Mouse (Mus musculus) liver, embryonic 12.5 days (tissue): ENCODE measurements at regions not wholly inside any gene's neighbourhood (a gene's known extent, or its start where the extent isn't known, plus 50 kb on each side); places are given as distances from the start of the nearest gene placed in this dataset.
A peak's percentile ranks its signal among the peaks of the same experiment; 100 is the strongest.

Experiments
- ATAC-seq: fragments of 200-750 bp; cut with Nextera tagmentation; 2 replicates; pipeline ENCODE4 v1.8.0; 2017; ENCODE audit warnings: moderate number of reproducible peaks, mild to moderate bottlenecking, moderate library complexity
- H3K27ac ChIP-seq: fragments of 300-500 bp; sonication (generic); 2 replicates; pipeline ENCODE4 v1.5.1; 2016; ENCODE audit warnings: mild to moderate bottlenecking
- H3K27me3 ChIP-seq: fragments of 300-500 bp; sonication (generic); replicated peaks from 2 replicates; pipeline ENCODE4 v1.6.1; 2016; ENCODE audit warnings: mild to moderate bottlenecking, moderate library complexity
- H3K36me3 ChIP-seq: fragments of 300-500 bp; sonication (generic); 2 replicates; pipeline ENCODE4 v1.6.1; 2016; ENCODE audit warnings: mild to moderate bottlenecking, moderate library complexity
- H3K4me1 ChIP-seq: fragments of 300-500 bp; sonication (generic); 2 replicates; pipeline ENCODE4 v1.6.1; 2016
- H3K4me2 ChIP-seq: fragments of 300-500 bp; sonication (generic); 2 replicates; pipeline ENCODE4 v1.6.1; 2016; ENCODE audit warnings: mild to moderate bottlenecking, moderate library complexity
- H3K4me3 ChIP-seq: fragments of 300-500 bp; sonication (generic); 2 replicates; pipeline ENCODE4 v1.5.1; 2016; ENCODE audit warnings: mild to moderate bottlenecking, moderate library complexity
- H3K9ac ChIP-seq: fragments of 300-500 bp; sonication (generic); 2 replicates; pipeline ENCODE4 v1.6.1; 2016; ENCODE audit warnings: mild to moderate bottlenecking, moderate library complexity
- H3K9me3 ChIP-seq: fragments of 300-500 bp; sonication (generic); replicated peaks from 2 replicates; pipeline ENCODE4 v1.6.1; 2016; ENCODE audit warnings: mild to moderate bottlenecking, moderate library complexity
- WGBS: fragments of 180-500 bp; shearing (Covaris S2); methylation state at CpG from one replicate; pipeline ENCODE4 v1.1.7; 2016; ENCODE audit not compliant: insufficient replicate concordance; 5-methylcytosine and 5-hydroxymethylcytosine counted together

DNA sequence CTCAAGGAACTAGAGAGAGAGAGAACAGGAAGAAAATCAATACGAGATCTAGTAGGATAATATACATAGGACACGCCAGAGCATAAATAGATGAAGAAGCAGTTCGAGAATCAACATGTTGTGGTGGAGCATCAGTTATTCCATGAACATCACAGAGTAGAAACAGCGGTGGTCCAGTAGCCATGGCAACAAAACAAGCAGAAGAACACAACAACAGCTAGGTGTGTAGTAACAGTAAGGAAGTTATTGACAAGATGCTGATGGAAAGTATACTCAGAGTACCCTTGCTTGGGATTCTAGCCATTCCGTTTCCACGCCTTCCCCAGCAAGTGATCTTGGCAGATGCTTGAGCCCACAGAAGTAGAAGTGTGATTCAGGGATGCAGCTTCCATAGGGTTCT lies 317.3 kb upstream of the Klf3 start:
- peaks cover 10% of the 10 kb centered on the region for H3K4me1 ChIP-seq
- H3K4me3 ChIP-seq = no peak overlapping the region
- no peak overlapping the region for H3K9ac ChIP-seq
- no peaks in the 10 kb centered on the region for H3K9me3 ChIP-seq
- H3K36me3 ChIP-seq = no peaks in the 10 kb centered on the region
- no peak for ATAC-seq
- H3K4me2 ChIP-seq = no peak overlapping the region
- 77% methylated on average over 6 of the region's 6 CpGs for whole genome bisulfite sequencing
- H3K27ac ChIP-seq = no peak overlapping the region
- no peaks in the 10 kb centered on the region; the same call in 1 of the 2 replicates for H3K27me3 ChIP-seq

DNA sequence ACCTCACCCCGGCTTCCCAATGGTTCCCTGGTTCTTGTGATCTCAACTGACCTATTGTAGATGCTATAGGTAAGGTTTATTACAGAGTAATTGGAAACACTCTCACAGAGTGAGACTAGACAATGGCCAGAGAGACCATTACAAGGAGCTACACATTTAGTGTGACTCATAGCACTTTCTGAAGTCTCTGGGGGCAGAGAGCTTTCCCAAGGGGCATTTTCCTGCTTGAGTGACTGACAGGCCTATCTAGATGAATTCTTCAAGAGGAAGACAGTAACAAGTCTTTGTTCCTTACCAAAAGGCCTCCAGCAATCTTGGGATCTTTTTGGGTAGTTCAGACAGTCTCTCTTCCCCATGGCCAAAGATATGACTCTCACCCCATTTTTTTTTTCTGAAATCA lies 316.4 kb upstream of the Klf3 start:
- Histone ChIP-seq H3K4me2 (no peak overlapping the region), H3K27ac (no peak overlapping the region), H3K36me3 (no peaks in the 10 kb centered on the region), H3K4me1 (peaks cover 10% of the 10 kb centered on the region), H3K9me3 (no peaks in the 10 kb centered on the region), H3K4me3 (no peak overlapping the region), H3K27me3 (no peaks in the 10 kb centered on the region; the same call in 1 of the 2 replicates), H3K9ac (no peak overlapping the region)
- 67% methylated on average over 1 of the region's 1 CpGs for WGBS
- ATAC-seq = no peak

DNA sequence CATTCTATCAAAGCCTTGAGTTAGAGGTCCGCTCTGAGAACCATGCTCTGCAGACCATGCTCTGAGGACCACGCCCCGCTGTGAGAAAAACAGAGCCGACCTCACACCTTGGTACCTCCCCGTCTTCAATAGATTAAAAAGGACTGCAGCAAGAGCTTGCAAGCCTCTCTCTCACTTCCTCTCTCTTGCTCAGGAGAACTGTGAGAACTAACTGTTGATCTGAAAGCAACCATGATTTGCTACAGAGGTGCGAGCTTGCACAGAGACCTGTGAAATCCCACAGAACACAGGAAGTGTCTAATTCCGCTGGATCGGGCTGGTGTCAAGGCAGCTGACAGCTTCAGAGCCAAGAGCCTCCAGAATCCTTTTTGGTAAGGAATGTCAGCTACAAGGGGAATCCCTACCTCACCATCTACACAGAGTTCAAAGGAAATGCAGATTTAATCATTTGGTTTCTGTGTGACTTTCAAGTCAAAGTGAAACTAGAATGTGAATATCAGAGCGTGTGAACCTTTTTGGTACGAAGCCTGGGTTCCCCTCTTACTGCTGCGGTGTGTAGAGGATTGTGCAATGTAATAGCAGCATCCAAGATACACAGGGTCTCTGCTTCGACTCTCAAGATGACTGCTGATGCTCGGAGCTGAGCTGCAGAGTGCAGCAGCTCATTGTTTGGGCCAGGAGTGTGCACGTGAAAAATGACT lies 315.3 kb upstream of the Klf3 start:
- Histone ChIP-seq H3K9me3 (no peaks in the 10 kb centered on the region), H3K4me3 (peak overlapping the region; percentile 30), H3K27ac (no peak overlapping the region), H3K9ac (peak overlapping the region; percentile 5; the same call in 1 of the 2 replicates), H3K4me1 (peaks cover 10% of the 10 kb centered on the region), H3K4me2 (peak overlapping the region; percentile 63), H3K36me3 (no peaks in the 10 kb centered on the region), H3K27me3 (no peaks in the 10 kb centered on the region; the same call in 1 of the 2 replicates)
- ATAC-seq = no peak
- WGBS = 39% methylated on average over 14 of the region's 14 CpGs

DNA sequence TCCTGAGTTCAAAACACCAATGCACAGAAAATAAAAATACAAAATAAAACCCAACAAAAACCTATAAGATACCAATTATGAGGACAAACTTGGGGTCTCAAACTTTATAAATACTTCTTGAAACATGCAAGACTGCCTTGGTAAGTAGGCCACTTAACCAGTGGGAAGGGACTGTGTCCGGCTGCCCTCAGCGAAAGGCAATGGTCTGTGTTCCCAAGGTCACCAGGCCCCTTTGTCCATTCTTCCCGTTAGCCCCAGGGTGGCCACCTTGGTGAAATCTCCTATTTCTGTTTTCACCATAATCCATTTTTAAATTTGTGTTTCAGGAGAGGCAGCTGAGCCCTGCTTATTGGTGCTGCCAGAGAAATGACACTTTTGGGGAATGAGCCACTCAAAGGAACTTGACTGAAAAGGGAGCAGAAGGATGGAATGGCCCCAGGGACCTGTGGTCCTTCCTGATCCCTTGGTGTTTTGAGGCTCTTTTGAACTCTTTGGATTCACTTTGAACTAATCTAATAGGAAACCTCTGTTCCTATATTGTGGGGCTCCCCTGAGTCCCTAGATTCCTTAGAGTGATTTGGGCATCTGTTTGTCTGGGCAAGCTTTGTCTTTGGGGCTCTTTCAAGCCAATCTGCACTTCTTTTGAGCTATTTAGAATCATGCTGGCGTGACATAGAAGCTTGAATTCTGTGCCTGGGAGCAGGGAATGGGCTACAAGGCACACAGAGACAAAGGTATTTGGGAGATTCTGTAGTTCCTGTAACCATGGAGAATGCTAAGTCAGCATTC lies 313.3 kb upstream of the Klf3 start:
- WGBS = 78% methylated on average over 4 of the region's 4 CpGs
- Histone ChIP-seq H3K9me3 (no peaks in the 10 kb centered on the region), H3K36me3 (no peaks in the 10 kb centered on the region), H3K4me3 (no peak overlapping the region), H3K27ac (no peak overlapping the region), H3K4me2 (no peak overlapping the region), H3K9ac (no peak overlapping the region), H3K4me1 (peaks cover 10% of the 10 kb centered on the region), H3K27me3 (no peaks in the 10 kb centered on the region; the same call in 1 of the 2 replicates)
- ATAC-seq = no peak

DNA sequence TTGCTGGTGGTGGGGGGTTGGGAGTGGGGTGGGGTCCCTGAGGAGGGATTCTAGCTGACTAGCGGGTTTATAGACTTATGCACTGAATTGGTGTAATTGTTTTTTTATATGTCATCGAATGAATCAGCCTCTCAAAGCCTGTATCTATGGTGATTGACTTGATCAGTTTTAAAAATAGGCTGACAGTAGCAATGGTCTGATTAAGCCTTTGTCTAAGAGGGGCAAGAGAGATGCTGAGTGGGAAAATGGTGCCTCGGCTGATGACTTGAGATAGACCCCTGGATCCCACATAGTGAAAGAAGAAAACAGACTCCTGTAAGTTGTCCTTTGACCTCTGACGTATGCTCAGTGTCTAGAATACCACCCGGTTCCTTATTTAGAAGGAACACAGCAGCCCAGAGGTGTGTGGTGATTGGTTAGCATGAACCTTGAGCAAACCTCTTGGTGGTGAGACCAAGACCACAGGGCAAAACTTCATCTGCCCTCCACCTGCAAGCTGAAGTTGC lies 312.7 kb upstream of the Klf3 start:
- no peaks in the 10 kb centered on the region for H3K9me3 ChIP-seq
- H3K27ac ChIP-seq = no peak overlapping the region
- no peak for ATAC-seq
- no peaks in the 10 kb centered on the region for H3K36me3 ChIP-seq
- H3K9ac ChIP-seq = no peak overlapping the region
- H3K4me1 ChIP-seq = peaks cover 10% of the 10 kb centered on the region
- no peak overlapping the region for H3K4me2 ChIP-seq
- H3K4me3 ChIP-seq = no peak overlapping the region
- no peaks in the 10 kb centered on the region for H3K27me3 ChIP-seq
- 57% methylated on average over 5 of the region's 5 CpGs for WGBS

DNA sequence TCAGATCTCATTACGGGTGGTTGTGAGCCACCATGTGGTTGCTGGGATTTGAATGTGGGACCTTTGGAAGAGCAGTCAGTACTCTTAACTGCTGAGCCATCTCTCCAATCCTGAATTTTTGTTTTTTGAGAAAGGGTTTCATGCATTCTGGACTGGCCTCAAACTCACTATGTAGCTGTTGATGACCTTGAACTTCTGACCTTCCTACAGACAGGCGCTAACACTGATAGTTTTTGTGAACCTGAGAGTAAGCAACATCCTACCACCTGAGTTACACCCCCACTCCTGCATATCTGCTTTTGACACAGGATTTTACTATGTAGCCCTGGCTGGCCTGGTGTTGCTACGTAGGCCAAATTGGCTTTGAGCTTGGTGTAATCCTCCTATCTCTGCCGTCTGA lies 308.8 kb upstream of the Klf3 start:
- H3K4me2 ChIP-seq = no peak overlapping the region
- WGBS = 78% methylated on average over 4 of the region's 4 CpGs
- no peaks in the 10 kb centered on the region for H3K27me3 ChIP-seq
- no peaks in the 10 kb centered on the region for H3K9me3 ChIP-seq
- no peak overlapping the region for H3K4me3 ChIP-seq
- no peak for ATAC-seq
- H3K4me1 ChIP-seq = no peaks in the 10 kb centered on the region
- no peak overlapping the region for H3K27ac ChIP-seq
- H3K9ac ChIP-seq = no peak overlapping the region
- H3K36me3 ChIP-seq = no peaks in the 10 kb centered on the region

DNA sequence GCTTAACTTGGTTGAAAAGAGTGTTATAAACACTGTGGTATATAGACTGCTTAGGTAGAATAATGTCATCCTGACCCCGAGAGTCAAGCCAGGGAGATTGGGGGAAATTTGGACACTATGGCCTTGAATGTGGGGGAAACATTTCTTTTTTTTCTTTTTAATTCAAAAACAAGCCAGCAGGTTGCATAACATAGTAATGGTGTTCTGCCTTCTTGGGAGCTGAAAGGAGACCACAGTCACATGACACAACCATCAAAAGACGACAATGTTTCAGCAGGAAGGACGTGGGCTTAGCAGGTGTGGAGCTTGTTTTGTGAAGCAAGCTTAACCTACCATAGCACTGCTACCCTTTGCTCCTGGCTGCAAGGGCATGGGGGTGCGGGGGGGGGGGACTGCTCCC lies 306.3 kb upstream of the Klf3 start:
- H3K4me3 ChIP-seq = no peak overlapping the region
- no peak overlapping the region for H3K9ac ChIP-seq
- WGBS = 60% methylated on average over 4 of the region's 4 CpGs
- no peaks in the 10 kb centered on the region for H3K27me3 ChIP-seq
- no peak overlapping the region for H3K4me2 ChIP-seq
- no peaks in the 10 kb centered on the region for H3K9me3 ChIP-seq
- H3K36me3 ChIP-seq = no peaks in the 10 kb centered on the region
- no peak overlapping the region for H3K27ac ChIP-seq
- H3K4me1 ChIP-seq = peaks cover 13% of the 10 kb centered on the region
- no peak for ATAC-seq

DNA sequence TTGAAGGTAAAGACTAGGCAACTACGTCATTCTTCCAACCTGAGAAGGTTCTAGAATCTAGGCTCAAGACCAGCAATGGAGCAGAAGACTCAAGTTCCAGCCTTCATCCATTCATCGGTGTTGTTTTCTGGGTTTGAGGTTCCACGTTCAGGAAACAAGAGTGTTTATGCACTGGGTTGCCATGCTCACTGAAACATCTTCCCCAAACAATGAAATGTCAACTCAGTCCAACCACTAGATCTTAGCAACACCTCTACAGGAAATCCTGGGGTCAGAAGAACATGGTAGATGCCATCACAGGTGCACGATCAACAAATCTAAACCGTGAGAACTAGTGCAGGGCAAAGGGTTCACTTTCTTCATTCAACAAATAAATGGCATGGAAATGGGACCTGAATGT lies 304.8 kb upstream of the Klf3 start:
- no peak overlapping the region for H3K9ac ChIP-seq
- no peaks in the 10 kb centered on the region for H3K27me3 ChIP-seq
- no peak for ATAC-seq
- H3K9me3 ChIP-seq = no peaks in the 10 kb centered on the region
- H3K4me1 ChIP-seq = peaks cover 21% of the 10 kb centered on the region
- no peak overlapping the region for H3K4me3 ChIP-seq
- no peaks in the 10 kb centered on the region for H3K36me3 ChIP-seq
- no peak overlapping the region for H3K27ac ChIP-seq
- WGBS = 78% methylated on average over 5 of the region's 5 CpGs
- no peak overlapping the region for H3K4me2 ChIP-seq

DNA sequence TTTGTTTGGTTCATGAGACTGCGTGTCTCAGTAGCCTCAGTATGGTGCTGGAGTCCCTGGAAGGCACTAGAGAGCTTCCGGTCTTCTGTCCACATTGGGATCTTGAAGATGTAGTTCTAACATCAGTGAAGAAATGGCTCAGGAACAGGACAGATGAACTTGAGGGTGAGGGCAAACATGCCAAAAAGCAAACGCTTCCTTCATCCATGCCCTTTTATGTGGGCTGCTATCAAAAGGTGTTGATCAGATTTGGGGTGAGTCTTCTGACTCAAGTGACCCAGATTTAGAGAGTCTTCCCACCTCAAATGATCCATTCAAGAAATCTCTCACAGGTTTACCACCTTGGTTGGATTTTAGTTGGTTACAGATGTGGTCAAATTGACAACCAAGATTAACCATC lies 304.1 kb upstream of the Klf3 start:
- Histone ChIP-seq H3K27ac (no peak overlapping the region), H3K9ac (no peak overlapping the region), H3K4me2 (no peak overlapping the region), H3K36me3 (no peaks in the 10 kb centered on the region), H3K9me3 (no peaks in the 10 kb centered on the region), H3K4me1 (peaks cover 27% of the 10 kb centered on the region), H3K4me3 (no peak overlapping the region), H3K27me3 (no peaks in the 10 kb centered on the region)
- 80% methylated on average over 3 of the region's 3 CpGs for WGBS
- no peak for ATAC-seq

DNA sequence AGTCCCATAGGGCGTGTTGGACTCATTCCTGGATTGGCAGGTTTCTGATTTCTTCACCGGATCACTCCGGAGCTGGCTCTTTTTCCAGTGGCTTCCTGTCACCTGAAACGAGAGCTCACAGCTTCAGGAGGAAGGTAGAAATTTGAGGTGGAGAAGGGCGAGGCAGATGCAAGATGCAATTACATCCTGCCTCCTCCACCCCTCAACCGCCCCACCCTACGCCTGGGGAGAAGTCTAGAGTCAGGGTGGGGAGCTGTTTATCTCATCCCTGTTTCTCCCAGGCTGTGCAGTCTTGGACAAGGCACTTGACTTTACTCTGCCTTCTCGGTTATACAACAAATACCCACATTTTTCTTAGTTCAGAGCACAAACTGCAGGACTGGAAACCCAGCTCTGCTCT lies 302.8 kb upstream of the Klf3 start:
- Histone ChIP-seq H3K9me3 (no peaks in the 10 kb centered on the region), H3K4me1 (peaks cover 37% of the 10 kb centered on the region), H3K36me3 (no peaks in the 10 kb centered on the region), H3K4me2 (peak overlapping the region; percentile 19), H3K27me3 (no peaks in the 10 kb centered on the region), H3K9ac (no peak overlapping the region), H3K4me3 (no peak overlapping the region), H3K27ac (no peak overlapping the region)
- peak; percentile 69 for ATAC-seq
- WGBS = 56% methylated on average over 8 of the region's 8 CpGs

DNA sequence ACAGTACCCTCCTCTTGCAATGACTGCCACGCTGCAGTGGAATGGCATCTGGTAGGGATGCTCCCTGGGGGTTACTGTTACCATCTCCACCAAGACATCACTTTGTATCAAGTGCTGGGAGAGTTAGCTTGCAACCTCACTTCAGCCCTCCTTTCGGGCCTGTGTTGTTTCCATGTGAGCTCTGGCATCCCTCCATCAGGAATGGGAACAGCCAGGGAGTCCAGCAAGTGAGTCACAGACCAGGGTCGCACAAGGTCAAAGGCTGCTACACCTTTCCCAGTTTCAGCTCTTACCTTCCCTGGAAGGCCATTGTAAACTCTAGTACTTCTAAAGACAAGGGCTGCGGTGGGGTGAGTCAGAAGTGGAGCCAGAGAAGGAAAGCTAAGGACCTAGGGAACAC lies 302.3 kb upstream of the Klf3 start:
- Histone ChIP-seq H3K4me1 (peaks cover 42% of the 10 kb centered on the region), H3K36me3 (no peaks in the 10 kb centered on the region), H3K27ac (no peak overlapping the region), H3K27me3 (no peaks in the 10 kb centered on the region), H3K4me3 (no peak overlapping the region), H3K9me3 (no peaks in the 10 kb centered on the region), H3K9ac (no peak overlapping the region), H3K4me2 (peak overlapping the region; percentile 19)
- WGBS = 86% methylated on average over 4 of the region's 4 CpGs
- ATAC-seq = no peak

DNA sequence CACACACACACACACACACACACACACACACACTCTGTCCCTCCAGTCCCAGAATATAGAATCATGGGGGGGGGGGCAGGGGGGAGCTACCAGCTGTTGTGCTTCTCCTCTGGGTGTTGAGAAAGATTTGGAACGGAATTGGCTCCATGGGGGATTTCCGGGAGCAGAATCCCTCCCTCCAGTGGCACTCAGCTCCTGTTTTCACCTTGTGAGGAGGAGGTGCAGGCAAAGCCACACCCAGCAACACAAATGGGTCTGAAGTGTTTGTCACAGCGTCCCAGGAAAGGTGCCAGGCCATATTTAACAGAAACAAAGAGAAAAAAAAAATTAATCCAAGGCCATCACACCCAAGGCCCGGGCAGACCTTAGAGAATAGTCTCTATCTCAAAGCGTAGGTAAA lies 301.4 kb upstream of the Klf3 start:
- H3K36me3 ChIP-seq = no peaks in the 10 kb centered on the region
- 75% methylated on average over 5 of the region's 5 CpGs for WGBS
- H3K4me3 ChIP-seq = no peak overlapping the region
- H3K4me1 ChIP-seq = peaks cover 50% of the 10 kb centered on the region
- H3K4me2 ChIP-seq = no peak overlapping the region
- no peak overlapping the region for H3K27ac ChIP-seq
- no peaks in the 10 kb centered on the region for H3K27me3 ChIP-seq
- H3K9ac ChIP-seq = no peak overlapping the region
- H3K9me3 ChIP-seq = no peaks in the 10 kb centered on the region
- ATAC-seq = no peak
